Mouse (Mus musculus) MEL (cell line): ENCODE measurements around the gene Cfl1. TPM values are rescaled to one million over a fixed set of nuclear protein-coding genes. Genes with fewer than 3 reads are reported as not detected.

ENCODE experiments used
- DNase-seq: peaks from one replicate; pipeline ENCODE4 v3.0.0; 2011; ENCODE audit warnings: low read depth, low spot score
- H3K27ac ChIP-seq: 2 replicates; pipeline ENCODE4 v1.5.1; 2012; ENCODE audit warnings: low read depth, mild to moderate bottlenecking, control low read depth, low read length, moderate library complexity; ENCODE audit not compliant: control insufficient read depth
- H3K27me3 ChIP-seq, 2 experiments: fragments of 150-350 bp in 1 of 2; sonication (generic) in 1 of 2; 2 replicates each; pipeline ENCODE4 v1.6.1; 2012; ENCODE audit warnings: low read length in 2 of 2, mild to moderate bottlenecking in 2 of 2, improper control_type of control experiment in 1 of 2, moderate library complexity in 1 of 2; ENCODE audit not compliant: insufficient read depth in 2 of 2, control insufficient read depth in 1 of 2
- H3K36me3 ChIP-seq, 2 experiments: 2 replicates each; pipeline ENCODE4 v1.6.1; 2012 to 2014; ENCODE audit warnings: low read length in 2 of 2, improper control_type of control experiment in 1 of 2, inconsistent platforms in 1 of 2, mild to moderate bottlenecking in 1 of 2; ENCODE audit not compliant: insufficient read depth in 2 of 2, control insufficient read depth in 1 of 2
- H3K4me1 ChIP-seq, 2 experiments: fragments of 150-350 bp in 1 of 2; sonication (generic) in 1 of 2; 2 replicates each; pipeline ENCODE4 v1.6.1; 2012; ENCODE audit warnings: low read length in 2 of 2, improper control_type of control experiment in 1 of 2, mild to moderate bottlenecking in 1 of 2; ENCODE audit not compliant: insufficient read depth in 2 of 2, control insufficient read depth in 1 of 2
- H3K4me3 ChIP-seq, 2 experiments: fragments of 150-350 bp in 1 of 2; sonication (generic) in 1 of 2; 2 replicates each; pipeline ENCODE4 v1.5.1; 2012; ENCODE audit warnings: low read depth in 2 of 2, low read length in 2 of 2, mild to moderate bottlenecking in 2 of 2, moderate library complexity in 2 of 2, control low read depth in 1 of 2, improper control_type of control experiment in 1 of 2; ENCODE audit not compliant: control insufficient read depth in 1 of 2, insufficient read depth in 1 of 2
- H3K79me2 ChIP-seq: 2 replicates; pipeline ENCODE4 v1.6.1; 2012; ENCODE audit warnings: mild to moderate bottlenecking, low read length, moderate library complexity; ENCODE audit not compliant: control insufficient read depth, poor library complexity, insufficient read depth
- H3K9ac ChIP-seq: 2 replicates; pipeline ENCODE4 v1.6.1; 2012; ENCODE audit warnings: low read depth, mild to moderate bottlenecking, control low read depth, low read length, moderate library complexity; ENCODE audit not compliant: control insufficient read depth, poor library complexity, severe bottlenecking
- H3K9me3 ChIP-seq: fragments of 150-350 bp; sonication (generic); replicated peaks from 2 replicates; pipeline ENCODE4 v1.6.1; 2012; ENCODE audit warnings: mild to moderate bottlenecking, low read length, improper control_type of control experiment, moderate library complexity; ENCODE audit not compliant: insufficient read depth
- CHD1 ChIP-seq: IDR thresholded peaks from 2 replicates; pipeline ENCODE4 v1.6.1; 2012; ENCODE audit warnings: low read depth, mild to moderate bottlenecking, inconsistent platforms, low read length, improper control_type of control experiment
- CTCF ChIP-seq, 3 experiments: IDR thresholded peaks in 2 of 3; conservative IDR thresholded peaks in 1 of 3; 2 replicates each; pipeline ENCODE4 v1.5.1; 2011 to 2012; ENCODE audit warnings: low read length in 3 of 3, low read depth in 2 of 3, mild to moderate bottlenecking in 2 of 3, improper control_type of control experiment in 1 of 3, inconsistent platforms in 1 of 3, mixed read lengths in 1 of 3, moderate library complexity in 1 of 3; ENCODE audit not compliant: control insufficient read depth in 1 of 3, insufficient read depth in 1 of 3, poor library complexity in 1 of 3, severe bottlenecking in 1 of 3
- ELF1 ChIP-seq: IDR thresholded peaks from 2 replicates; pipeline ENCODE4 v1.6.1; 2014; ENCODE audit warnings: low read depth, mild to moderate bottlenecking, inconsistent platforms, low read length, improper control_type of control experiment, moderate library complexity
- GABPA ChIP-seq: IDR thresholded peaks from 2 replicates; pipeline ENCODE4 v1.6.1; 2012; ENCODE audit warnings: low read depth, mild to moderate bottlenecking, inconsistent platforms, low read length, improper control_type of control experiment, moderate library complexity
- GATA1 ChIP-seq: IDR thresholded peaks from 2 replicates; pipeline ENCODE4 v1.6.1; 2011; ENCODE audit warnings: low read depth, low read length, improper control_type of control experiment
- HCFC1 ChIP-seq: IDR thresholded peaks from 2 replicates; pipeline ENCODE4 v1.6.1; 2012; ENCODE audit warnings: low read depth, mild to moderate bottlenecking, inconsistent platforms, low read length, improper control_type of control experiment, moderate library complexity
- MAFK ChIP-seq: IDR thresholded peaks from 2 replicates; pipeline ENCODE4 v1.6.1; 2011; ENCODE audit warnings: low read depth, mild to moderate bottlenecking, low read length, improper control_type of control experiment, borderline replicate concordance
- MAX ChIP-seq: IDR thresholded peaks from 2 replicates; pipeline ENCODE4 v1.6.1; 2011; ENCODE audit warnings: low read length, improper control_type of control experiment
- MEF2A ChIP-seq: IDR thresholded peaks from 2 replicates; pipeline ENCODE4 v1.6.1; 2014; ENCODE audit warnings: low read depth, mild to moderate bottlenecking, inconsistent platforms, low read length, improper control_type of control experiment; ENCODE audit not compliant: poor library complexity, insufficient replicate concordance, severe bottlenecking; ENCODE audit errors: extremely low read depth
- MYC ChIP-seq: IDR thresholded peaks from 2 replicates; pipeline ENCODE4 v1.6.1; 2011; ENCODE audit warnings: low read depth, mild to moderate bottlenecking, low read length, improper control_type of control experiment, moderate library complexity
- NELFE ChIP-seq: IDR thresholded peaks from 2 replicates; pipeline ENCODE4 v1.6.1; 2011; ENCODE audit warnings: low read depth, low read length, improper control_type of control experiment
- POLR2A ChIP-seq, 2 experiments: IDR thresholded peaks; 2 replicates each; pipeline ENCODE4 v1.6.1; 2011 to 2012; ENCODE audit warnings: low read length in 2 of 2, mild to moderate bottlenecking in 2 of 2, control low read depth in 1 of 2, improper control_type of control experiment in 1 of 2, low read depth in 1 of 2, moderate library complexity in 1 of 2; ENCODE audit not compliant: control insufficient read depth in 1 of 2, insufficient read depth in 1 of 2, poor library complexity in 1 of 2
- RCOR1 ChIP-seq: IDR thresholded peaks from 2 replicates; pipeline ENCODE4 v1.6.1; 2012; ENCODE audit warnings: low read depth, mild to moderate bottlenecking, inconsistent platforms, low read length, improper control_type of control experiment
- SMC3 ChIP-seq: IDR thresholded peaks from 2 replicates; pipeline ENCODE4 v1.6.1; 2011; ENCODE audit warnings: low read depth, low read length, improper control_type of control experiment
- TCF12 ChIP-seq: IDR thresholded peaks from 2 replicates; pipeline ENCODE4 v1.6.1; 2014; ENCODE audit warnings: low read depth, mild to moderate bottlenecking, inconsistent platforms, low read length, improper control_type of control experiment, moderate library complexity
- USF1 ChIP-seq: IDR thresholded peaks from 2 replicates; pipeline ENCODE4 v1.6.1; 2014; ENCODE audit warnings: low read depth, mild to moderate bottlenecking, inconsistent platforms, low read length, improper control_type of control experiment, moderate library complexity
- USF2 ChIP-seq, 2 experiments: IDR thresholded peaks; 2 replicates each; pipeline ENCODE4 v1.6.1; 2011 to 2012; ENCODE audit warnings: improper control_type of control experiment in 2 of 2, low read length in 2 of 2, borderline replicate concordance in 1 of 2, inconsistent platforms in 1 of 2, low read depth in 1 of 2, mild to moderate bottlenecking in 1 of 2; ENCODE audit not compliant: insufficient read depth in 1 of 2
- ZC3H11A ChIP-seq: IDR thresholded peaks from 2 replicates; pipeline ENCODE4 v1.6.1; 2012; ENCODE audit warnings: low read depth, mild to moderate bottlenecking, inconsistent platforms, low read length, improper control_type of control experiment
- ZKSCAN1 ChIP-seq: IDR thresholded peaks from 2 replicates; pipeline ENCODE4 v1.6.1; 2012; ENCODE audit warnings: low read depth, mild to moderate bottlenecking, inconsistent platforms, low read length, improper control_type of control experiment, moderate library complexity
- ZNF384 ChIP-seq: IDR thresholded peaks from 2 replicates; pipeline ENCODE4 v1.6.1; 2012; ENCODE audit warnings: low read depth, mild to moderate bottlenecking, inconsistent platforms, low read length, improper control_type of control experiment
- polyA plus RNA-seq, 2 experiments: library from polyadenylated mRNA; stranded (reverse) in 1 of 2; unstranded in 1 of 2; fragments of >175 nt in 1 of 2; fragments of >200 nt in 1 of 2; gene quantifications; 2 replicates each; pipeline versions ENCODE4 v1.2.1 to v1.2.4; 2012; ENCODE audit warnings: low replicate concordance in 2 of 2, low read depth in 1 of 2; ENCODE audit not compliant: insufficient read length in 2 of 2, insufficient read depth in 1 of 2, missing spikeins in 1 of 2
- total RNA-seq: library from RNA; depleted of rRNA; stranded (reverse); fragments of 300-350 nt; gene quantifications from 2 replicates; pipeline ENCODE4 v1.2.3, GENCODE M21; 2012; rRNA removed

The Cfl1 gene
- total and polyA plus RNA-seq, 3 experiments: 880 to 2,037 TPM; not detected in 1

GRCm38 (mm10) chr19:5543362-5543761 lies 53.1 kb downstream of the Cfl1 start:
- no peak for DNase-seq
- H3K4me1 ChIP-seq: peaks cover 0 to 15% of the 10 kb centered on the region in 2 experiments; a peak in 2 of 4 replicates
- H3K36me3 ChIP-seq: peaks cover 0 to 9% of the 10 kb centered on the region in 2 experiments; a peak in 2 of 4 replicates
- H3K4me3 ChIP-seq: no peak overlapping the region
- no peaks in the 10 kb centered on the region for H3K9me3 ChIP-seq
- H3K27ac ChIP-seq: no peak overlapping the region
- TF ChIP-seq USF2 (IDR thresholded peaks at IDR 0.05; ENCODE audit: borderline replicate concordance in 1 of 2, insufficient read depth in 1 of 2, low read depth in 1 of 2, low read length in 2 of 2): no peak
- TF ChIP-seq TCF12: no peak
- TF ChIP-seq NELFE: no peak
- TF ChIP-seq ZKSCAN1: no peak
- TF ChIP-seq HCFC1: no peak
- no peak for TF ChIP-seq MEF2A
- TF ChIP-seq RCOR1: no peak
- no peak for TF ChIP-seq USF1
- no peak for TF ChIP-seq CHD1
- TF ChIP-seq GATA1: no peak
- TF ChIP-seq ZC3H11A: no peak
- no peak for TF ChIP-seq POLR2A (IDR thresholded peaks at IDR 0.05; ENCODE audit: control insufficient read depth in 1 of 2, insufficient read depth in 1 of 2, low read depth in 1 of 2, low read length in 2 of 2, poor library complexity in 1 of 2)
- no peak for TF ChIP-seq MAX
- no peak for TF ChIP-seq MAFK
- TF ChIP-seq CTCF (IDR thresholded peaks at IDR 0.05 in 2 of 3, conservative IDR thresholded peaks at IDR 0.05 in 1 of 3; ENCODE audit: control insufficient read depth in 1 of 3, insufficient read depth in 1 of 3, low read depth in 2 of 3, low read length in 3 of 3, poor library complexity in 1 of 3, severe bottlenecking in 1 of 3): no peak
- TF ChIP-seq ZNF384: no peak
- TF ChIP-seq ELF1: no peak
- no peak for TF ChIP-seq GABPA
- TF ChIP-seq, all 39 proteins: peak for 0
- H3K27me3 ChIP-seq: no peaks in the 10 kb centered on the region
- H3K9ac ChIP-seq: no peak overlapping the region
- H3K79me2 ChIP-seq: no peaks in the 10 kb centered on the region

- Histone ChIP-seq H3K9ac (no peak overlapping the region), H3K27ac (no peak overlapping the region), H3K27me3 (no peaks in the 10 kb centered on the region), H3K4me3 (no peak overlapping the region), H3K4me1 (peaks cover 0 to 21% of the 10 kb centered on the region in 2 experiments; a peak in 2 of 4 replicates), H3K36me3 (peaks cover 0 to 10% of the 10 kb centered on the region in 2 experiments; a peak in 2 of 4 replicates), H3K79me2 (no peaks in the 10 kb centered on the region), H3K9me3 (no peaks in the 10 kb centered on the region)
- TF ChIP-seq SMC3 (no peak), MYC (no peak), MEF2A (no peak)
- no peak for DNase-seq
These were observed 53.8 kb downstream of the Cfl1 start for GRCm38 (mm10) chr19:5544031-5544430.

Other genes starting within 250 kb of the Cfl1 start
- 5.7 TPM in 2 replicates for gene Pacs1, start 217.3 kb upstream of the Cfl1 start, total RNA-seq
- 10 to 100 TPM in 1 of 2 experiments, not detected in 1; 19.9 TPM for gene Pacs1, start 217.3 kb upstream of the Cfl1 start, polyA plus RNA-seq
- 178 and 180 TPM in 2 replicates for gene Sf3b2, start 195.0 kb upstream of the Cfl1 start, total RNA-seq
- gene Sf3b2, start 195.0 kb upstream of the Cfl1 start, polyA plus RNA-seq: 100 to 1,000 TPM; 259 to 331 TPM
- gene Gal3st3, start 192.1 kb upstream of the Cfl1 start, total RNA-seq: not detected in 2 replicates
- under 1 TPM in 1 of 2 experiments, not detected in 1; 0.04 TPM for gene Gal3st3, start 192.1 kb upstream of the Cfl1 start, polyA plus RNA-seq
- gene Catsper1, start 154.7 kb upstream of the Cfl1 start, total RNA-seq: not detected in 2 replicates
- gene Catsper1, start 154.7 kb upstream of the Cfl1 start, polyA plus RNA-seq: not detected
- gene Cst6, start 140.9 kb upstream of the Cfl1 start, total RNA-seq: not detected in 2 replicates
- under 1 TPM in 1 of 2 experiments, not detected in 1; 0.26 TPM for gene Cst6, start 140.9 kb upstream of the Cfl1 start, polyA plus RNA-seq
- 110 and 129 TPM in 2 replicates for gene Eif1ad, start 123.7 kb upstream of the Cfl1 start, total RNA-seq
- 100 to 1,000 TPM in 1 of 2 experiments, not detected in 1; 121 TPM for gene Eif1ad, start 123.7 kb upstream of the Cfl1 start, polyA plus RNA-seq
- 207 and 211 TPM in 2 replicates for gene Banf1, start 123.3 kb upstream of the Cfl1 start, total RNA-seq
- 1,000 to 10,000 TPM in 1 of 2 experiments, 100 to 1,000 TPM in 1; 644 to 1,168 TPM for gene Banf1, start 123.3 kb upstream of the Cfl1 start, polyA plus RNA-seq
- 114 and 117 TPM in 2 replicates for gene Sart1, start 101.8 kb upstream of the Cfl1 start, total RNA-seq
- gene Sart1, start 101.8 kb upstream of the Cfl1 start, polyA plus RNA-seq: 100 to 1,000 TPM in 1 of 2 experiments, not detected in 1; 141 TPM
- 0.54 and 0.72 TPM in 2 replicates for gene Tsga10ip, start 87.9 kb upstream of the Cfl1 start, total RNA-seq
- gene Tsga10ip, start 87.9 kb upstream of the Cfl1 start, polyA plus RNA-seq: 1 to 10 TPM in 1 of 2 experiments, not detected in 1; 4.5 TPM
- gene Drap1, start 65.5 kb upstream of the Cfl1 start, total RNA-seq: 160 and 183 TPM in 2 replicates
- gene Drap1, start 65.5 kb upstream of the Cfl1 start, polyA plus RNA-seq: 100 to 1,000 TPM in 1 of 2 experiments, not detected in 1; 307 TPM
- gene AI837181, start 65.3 kb upstream of the Cfl1 start, total RNA-seq: 8.4 and 8.9 TPM in 2 replicates
- gene AI837181, start 65.3 kb upstream of the Cfl1 start, polyA plus RNA-seq: 10 to 100 TPM in 1 of 2 experiments, not detected in 1; 41.3 TPM
- gene Fosl1, start 42.9 kb upstream of the Cfl1 start, total RNA-seq: 1.1 and 2.0 TPM in 2 replicates
- gene Fosl1, start 42.9 kb upstream of the Cfl1 start, polyA plus RNA-seq: 1 to 10 TPM in 1 of 2 experiments, not detected in 1; 3.1 TPM
- gene Ccdc85b, start 32.6 kb upstream of the Cfl1 start, total RNA-seq: 3.6 and 4.1 TPM in 2 replicates
- 1 to 10 TPM in 1 of 2 experiments, not detected in 1; 7.6 TPM for gene Ccdc85b, start 32.6 kb upstream of the Cfl1 start, polyA plus RNA-seq
- gene Fibp, start 29.8 kb upstream of the Cfl1 start, total RNA-seq: 21.9 and 28.3 TPM in 2 replicates
- gene Fibp, start 29.8 kb upstream of the Cfl1 start, polyA plus RNA-seq: 10 to 100 TPM in 1 of 2 experiments, not detected in 1; 63.5 TPM
- gene Ctsw, start 21.9 kb upstream of the Cfl1 start, total RNA-seq: 0.15 TPM in 1 of 2 replicates, not detected in the other
- under 1 TPM in 1 of 2 experiments, not detected in 1; 0.39 TPM for gene Ctsw, start 21.9 kb upstream of the Cfl1 start, polyA plus RNA-seq
- 7.5 and 10.4 TPM in 2 replicates for gene Efemp2, start 16.5 kb upstream of the Cfl1 start, total RNA-seq
- 10 to 100 TPM in 1 of 2 experiments, not detected in 1; 17.7 TPM for gene Efemp2, start 16.5 kb upstream of the Cfl1 start, polyA plus RNA-seq
- gene Mus81, start 2.1 kb upstream of the Cfl1 start, total RNA-seq: 34.3 and 38.9 TPM in 2 replicates
- gene Mus81, start 2.1 kb upstream of the Cfl1 start, polyA plus RNA-seq: 10 to 100 TPM in 1 of 2 experiments, not detected in 1; 50.5 TPM
- gene 1700020D05Rik, start 13.3 kb downstream of the Cfl1 start, total RNA-seq: 0.19 and 0.23 TPM in 2 replicates
- gene 1700020D05Rik, start 13.3 kb downstream of the Cfl1 start, polyA plus RNA-seq: under 1 TPM in 1 of 2 experiments, not detected in 1; 0.78 TPM
- 1.3 and 1.8 TPM in 2 replicates for gene Snx32, start 20.1 kb downstream of the Cfl1 start, total RNA-seq
- gene Snx32, start 20.1 kb downstream of the Cfl1 start, polyA plus RNA-seq: 1 to 10 TPM in 1 of 2 experiments, not detected in 1; 2.6 TPM
- gene Ovol1, start 70.2 kb downstream of the Cfl1 start, total RNA-seq: not detected in 2 replicates
- under 1 TPM in 1 of 2 experiments, not detected in 1; 0.06 TPM for gene Ovol1, start 70.2 kb downstream of the Cfl1 start, polyA plus RNA-seq
- 18.0 and 18.5 TPM in 2 replicates for gene Ap5b1, start 77.6 kb downstream of the Cfl1 start, total RNA-seq
- gene Ap5b1, start 77.6 kb downstream of the Cfl1 start, polyA plus RNA-seq: 10 to 100 TPM in 1 of 2 experiments, not detected in 1; 28.1 TPM
- 109 and 124 TPM in 2 replicates for gene Rnaseh2c, start 111.4 kb downstream of the Cfl1 start, total RNA-seq
- gene Rnaseh2c, start 111.4 kb downstream of the Cfl1 start, polyA plus RNA-seq: 100 to 1,000 TPM in 1 of 2 experiments, not detected in 1; 165 TPM
- 51.0 and 54.5 TPM in 2 replicates for gene Kat5, start 119.8 kb downstream of the Cfl1 start, total RNA-seq
- gene Kat5, start 119.8 kb downstream of the Cfl1 start, polyA plus RNA-seq: 10 to 100 TPM in 1 of 2 experiments, not detected in 1; 67.6 TPM
- 16.4 and 19.0 TPM in 2 replicates for gene Rela, start 147.0 kb downstream of the Cfl1 start, total RNA-seq
- gene Rela, start 147.0 kb downstream of the Cfl1 start, polyA plus RNA-seq: 10 to 100 TPM in 1 of 2 experiments, not detected in 1; 61.7 TPM
- gene Sipa1, start 173.3 kb downstream of the Cfl1 start, total RNA-seq: 6.2 and 7.6 TPM in 2 replicates
- 10 to 100 TPM in 1 of 2 experiments, not detected in 1; 15.5 TPM for gene Sipa1, start 173.3 kb downstream of the Cfl1 start, polyA plus RNA-seq
- 17.9 and 22.5 TPM in 2 replicates for gene Map3k11, start 198.3 kb downstream of the Cfl1 start, total RNA-seq
- gene Map3k11, start 198.3 kb downstream of the Cfl1 start, polyA plus RNA-seq: 10 to 100 TPM in 1 of 2 experiments, not detected in 1; 38.3 TPM
- gene Pcnx3, start 198.5 kb downstream of the Cfl1 start, total RNA-seq: 25.3 and 26.8 TPM in 2 replicates
- 10 to 100 TPM in 1 of 2 experiments, not detected in 1; 76.4 TPM for gene Pcnx3, start 198.5 kb downstream of the Cfl1 start, polyA plus RNA-seq
- gene Kcnk7, start 213.9 kb downstream of the Cfl1 start, total RNA-seq: 0.16 and 0.23 TPM in 2 replicates
- under 1 TPM in 1 of 2 experiments, not detected in 1; 0.60 TPM for gene Kcnk7, start 213.9 kb downstream of the Cfl1 start, polyA plus RNA-seq
- 60.6 and 63.2 TPM in 2 replicates for gene Ehbp1l1, start 235.9 kb downstream of the Cfl1 start, total RNA-seq
- gene Ehbp1l1, start 235.9 kb downstream of the Cfl1 start, polyA plus RNA-seq: 100 to 1,000 TPM in 1 of 2 experiments, 10 to 100 TPM in 1; 77.3 to 113 TPM
- 29.6 and 35.9 TPM in 2 replicates for gene Fam89b, start 239.2 kb downstream of the Cfl1 start, total RNA-seq
- gene Fam89b, start 239.2 kb downstream of the Cfl1 start, polyA plus RNA-seq: 10 to 100 TPM in 1 of 2 experiments, not detected in 1; 60.2 TPM